Mouse (Mus musculus): ENCODE measurements around the gene Il18rap.

Il18rap gene

GRCm38 (mm10) chr1:40514851-40515585 lies at the start of gene Il18rap:
Gene Il18rap (plus strand): TSS chr1:40515362.
- no peak for DNase-seq (ENCODE audit: low read depth, low spot score)

DNA sequence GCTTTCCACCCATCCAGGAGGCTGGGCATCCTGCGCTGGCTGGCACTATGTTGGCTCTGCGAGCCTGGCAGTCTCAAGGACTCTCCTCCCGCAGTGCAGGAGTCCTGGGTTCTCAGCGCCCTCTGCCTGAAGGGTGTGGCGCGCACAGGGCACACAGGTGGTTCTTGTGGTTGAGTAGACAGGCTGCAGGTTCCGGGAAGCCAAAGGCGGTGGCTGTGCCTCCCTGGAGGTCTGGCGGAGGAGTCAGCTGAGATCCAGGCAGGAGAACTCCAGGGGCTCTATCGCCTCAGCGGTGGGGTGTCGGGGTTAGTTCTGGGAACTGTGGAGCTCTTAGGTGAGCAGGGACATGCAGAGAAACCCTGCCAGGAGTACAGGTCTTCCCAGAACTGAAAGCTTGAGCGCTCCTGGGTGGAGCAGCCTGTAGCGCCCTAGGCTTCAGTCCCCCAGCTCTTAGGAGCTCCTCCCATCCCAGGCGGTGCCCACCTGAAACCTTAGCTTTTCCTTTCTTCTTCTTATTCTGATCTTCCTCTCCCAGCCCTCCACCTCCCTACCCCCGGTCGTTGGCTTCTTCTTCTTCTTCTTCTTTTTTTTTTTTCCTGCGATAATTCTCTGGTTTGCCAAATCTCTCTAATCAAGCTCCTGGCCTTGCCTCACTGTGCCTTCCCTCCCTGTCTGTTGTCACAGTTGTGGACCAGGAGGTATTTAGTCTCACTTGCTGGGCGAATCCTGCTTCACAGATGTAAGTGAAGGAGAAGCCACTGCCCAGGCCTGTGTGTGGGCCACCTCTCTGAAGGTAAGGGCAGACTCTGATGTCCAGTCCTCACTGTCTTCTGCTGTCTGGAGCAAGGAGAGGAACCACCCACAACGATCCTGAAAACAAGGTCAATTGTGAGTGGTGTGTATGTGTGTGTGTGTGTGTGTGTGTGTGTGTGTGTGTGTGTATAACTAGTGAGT lies 49.4 kb upstream of the Il18rap start, which contains the start of gene Il18r1:
Il18r1 (plus strand) TSS at position 76 of the 954 bp plus-strand sequence.
- no peak for DNase-seq (ENCODE audit: low read depth, low spot score)

- no peak for DNase-seq (ENCODE audit: low read depth, low spot score)
Measured at GRCm38 (mm10) chr1:40467306-40467705, 47.9 kb upstream of the Il18rap start.

- no peak for DNase-seq (ENCODE audit: low read depth, low spot score)
Measured at GRCm38 (mm10) chr1:40468805-40469204, 46.4 kb upstream of the Il18rap start.

DNA sequence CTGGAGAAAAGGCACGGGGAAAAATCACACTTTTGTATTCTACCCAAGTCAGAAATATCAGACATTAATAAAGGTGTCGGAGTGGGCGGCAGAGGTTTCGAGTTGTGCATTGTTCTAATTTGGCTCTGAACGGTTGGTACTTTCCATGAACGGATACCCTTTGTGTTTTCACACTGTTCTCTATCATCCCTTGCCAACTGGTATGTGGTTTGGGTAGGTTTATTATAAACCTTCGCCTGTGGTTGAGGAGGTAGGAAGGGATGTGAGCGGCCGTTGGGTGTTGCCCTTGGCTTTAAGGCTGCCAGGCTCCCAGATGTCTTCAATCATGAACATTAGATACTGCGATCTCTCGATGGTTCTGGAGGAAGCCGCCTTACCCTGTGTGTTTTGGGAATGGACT lies 45.3 kb upstream of the Il18rap start:
- no peak for DNase-seq (ENCODE audit: low read depth, low spot score)

DNA sequence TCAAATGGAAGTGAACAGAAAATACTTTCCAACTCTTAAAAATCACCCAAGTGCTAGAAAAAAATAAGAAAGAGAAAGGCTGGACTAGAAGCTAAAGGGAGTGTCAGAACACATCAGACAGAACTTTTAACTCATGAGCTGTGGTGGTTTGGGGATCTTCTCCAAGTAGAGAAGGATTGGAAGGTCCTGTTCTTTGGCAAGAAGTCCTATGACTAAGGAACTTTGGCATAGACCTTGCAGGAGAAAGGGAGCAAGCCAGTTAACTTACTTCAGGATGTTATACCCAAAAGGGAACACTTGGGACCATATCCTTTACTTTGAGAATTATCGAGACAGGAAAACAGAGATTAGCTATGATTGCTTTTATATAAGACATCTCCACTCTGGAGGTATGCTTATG lies 42.8 kb upstream of the Il18rap start:
- DNase-seq (ENCODE audit: low read depth, low spot score): no peak

DNA sequence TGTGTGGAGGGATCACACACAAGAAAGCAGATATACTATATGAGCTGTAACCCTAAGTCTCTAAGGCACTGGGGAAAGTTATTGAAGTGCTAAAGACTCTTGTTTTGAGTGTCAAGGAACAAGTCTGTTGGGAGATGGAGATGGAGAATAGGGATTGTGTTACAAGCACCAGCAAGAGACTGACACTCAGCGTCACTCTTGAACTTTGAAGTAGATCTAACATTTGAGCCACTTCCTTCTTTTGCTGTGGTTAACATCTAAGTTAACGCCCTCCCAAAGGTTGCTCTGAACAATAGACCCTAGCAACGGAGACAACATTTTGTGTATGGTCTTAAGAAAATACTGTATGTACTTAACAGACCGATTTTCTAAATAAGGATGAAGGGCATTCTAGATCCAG lies 41.5 kb upstream of the Il18rap start:
- DNase-seq (ENCODE audit: low read depth, low spot score): no peak

DNA sequence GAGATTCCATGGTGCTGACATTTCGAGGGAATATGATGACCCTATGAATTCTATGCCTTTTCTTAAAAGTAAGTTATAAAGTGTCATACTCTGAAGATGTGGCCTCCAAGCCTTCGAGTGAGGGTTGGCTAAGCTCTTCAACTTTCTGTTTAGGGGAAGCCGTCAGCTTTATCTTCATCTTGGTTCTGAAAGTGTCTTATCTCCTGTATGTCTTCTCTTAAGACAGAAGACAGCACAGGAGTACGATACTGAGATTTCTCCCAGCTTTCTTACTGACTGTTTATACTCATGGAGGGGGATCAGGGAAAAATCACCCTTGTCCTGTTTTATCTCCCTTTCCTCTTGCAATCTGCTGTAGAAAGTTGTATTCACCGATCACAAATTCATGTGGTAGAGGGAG lies 40.8 kb upstream of the Il18rap start:
- no peak for DNase-seq (ENCODE audit: low read depth, low spot score)

GRCm38 (mm10) chr1:40475697-40476096 lies 39.5 kb upstream of the Il18rap start:
- no peak for DNase-seq (ENCODE audit: low read depth, low spot score)

DNA sequence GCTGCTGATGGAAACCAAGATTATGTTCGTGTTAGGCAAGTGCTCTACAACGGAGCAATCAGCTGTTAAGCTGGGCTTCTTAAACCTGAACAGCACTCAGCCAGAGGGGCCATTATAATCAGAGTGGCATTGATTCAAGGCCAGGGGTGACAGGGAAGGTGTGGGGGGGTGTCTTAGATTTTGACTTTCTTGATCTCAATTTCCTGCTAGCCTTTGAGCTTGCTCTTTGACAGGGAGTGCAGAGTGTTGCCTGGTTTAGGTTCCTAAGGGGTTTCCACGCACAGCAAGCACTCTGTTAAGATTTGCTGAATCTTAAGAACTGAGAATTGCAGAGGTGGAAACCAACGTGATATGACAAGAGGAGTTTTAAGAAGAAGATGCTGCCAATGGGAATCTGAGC lies 38.4 kb upstream of the Il18rap start:
- DNase-seq (ENCODE audit: low read depth, low spot score): no peak

- DNase-seq (ENCODE audit: low read depth, low spot score): no peak
Measured at GRCm38 (mm10) chr1:40479505-40479923, 35.6 kb upstream of the Il18rap start.

GRCm38 (mm10) chr1:40494594-40494993 lies 20.6 kb upstream of the Il18rap start:
- no peak for DNase-seq (ENCODE audit: low read depth, low spot score)

- no peak for DNase-seq (ENCODE audit: low read depth, low spot score)
Measured at GRCm38 (mm10) chr1:40499708-40500107, 15.5 kb upstream of the Il18rap start.

DNA sequence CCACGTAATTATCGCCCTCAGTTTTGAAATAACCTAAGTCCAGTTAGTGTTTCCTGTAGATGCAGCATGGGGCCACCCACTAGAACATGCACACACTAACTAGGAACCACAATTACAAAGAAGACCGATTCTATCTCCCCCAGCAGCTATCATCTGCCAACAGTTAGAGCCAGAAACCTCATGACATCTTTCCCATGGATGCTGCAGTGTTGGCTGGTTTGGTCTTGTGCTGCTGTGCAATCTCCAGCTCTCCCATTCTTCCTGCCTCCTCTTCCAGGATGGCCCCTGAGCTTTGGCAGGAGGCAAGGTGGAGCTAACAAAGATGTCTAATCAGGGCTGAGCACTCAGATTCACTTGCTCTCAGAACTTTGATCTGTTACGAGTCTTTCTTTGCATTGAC lies 14.0 kb upstream of the Il18rap start:
- no peak for DNase-seq (ENCODE audit: low read depth, low spot score)

DNA sequence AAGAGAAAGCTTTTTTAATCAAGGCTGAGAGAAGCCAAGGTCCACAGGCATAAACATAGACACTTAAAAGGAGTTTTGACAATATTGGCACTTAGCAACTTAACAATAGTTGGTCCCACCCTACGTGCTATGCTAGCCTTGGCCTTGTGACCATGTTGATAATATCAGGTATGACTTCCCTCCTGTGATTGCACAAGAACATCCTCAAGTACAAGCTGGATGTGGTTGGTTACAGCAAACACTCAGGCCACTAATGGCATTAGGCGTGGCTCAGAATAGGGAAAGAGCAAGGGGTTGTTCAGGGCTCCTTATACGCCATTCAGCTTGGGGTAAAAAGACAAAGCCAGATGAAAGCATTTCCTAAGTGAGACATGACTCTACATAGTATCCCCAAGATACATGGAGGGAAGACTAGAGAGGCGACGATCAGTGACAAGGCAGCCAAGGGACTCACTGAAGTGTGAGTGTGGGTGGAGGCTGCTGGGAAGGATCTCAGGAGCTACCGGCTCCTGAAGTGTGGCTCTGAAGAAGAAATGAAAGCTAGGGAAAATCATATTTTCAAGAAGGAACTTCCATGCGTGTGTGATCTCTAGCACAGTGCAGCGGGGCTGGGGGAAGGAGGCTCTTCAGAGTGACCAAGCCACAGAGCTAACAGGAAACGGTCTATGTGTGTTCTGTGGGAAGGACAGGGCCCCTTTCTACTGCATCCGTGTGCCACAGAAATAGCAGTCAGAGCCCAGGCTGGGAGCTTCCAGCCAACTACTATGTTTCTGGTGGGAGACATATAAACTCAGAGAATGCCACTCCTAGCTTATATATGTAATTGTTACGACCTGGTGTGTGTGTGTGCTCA lies 13.4 kb upstream of the Il18rap start:
- DNase-seq (ENCODE audit: low read depth, low spot score): no peak

- no peak for DNase-seq (ENCODE audit: low read depth, low spot score)
Measured at GRCm38 (mm10) chr1:40504548-40504947, 10.6 kb upstream of the Il18rap start.

GRCm38 (mm10) chr1:40516364-40516763 lies 1.2 kb downstream of the Il18rap start:
- no peak for DNase-seq (ENCODE audit: low read depth, low spot score)

DNA sequence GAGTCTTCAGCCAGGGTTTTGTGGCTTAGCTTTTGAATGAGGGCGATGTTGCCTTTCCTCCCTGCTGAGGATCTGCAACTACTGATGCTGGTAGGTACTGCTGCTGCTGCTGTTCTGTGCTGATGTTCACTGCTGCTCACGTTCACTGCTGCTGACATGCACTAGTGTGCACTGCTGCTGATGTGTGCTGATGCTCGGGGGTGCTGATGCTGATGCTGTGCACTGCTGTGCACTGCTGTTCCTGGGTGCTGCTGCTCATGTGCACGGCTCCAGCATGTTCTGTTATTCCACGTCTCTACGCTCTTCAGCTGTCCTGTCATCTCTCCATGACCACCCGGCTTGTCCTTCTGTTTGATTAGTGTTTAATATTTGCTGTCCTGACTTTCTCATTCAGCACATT lies 7.8 kb downstream of the Il18rap start:
- no peak for DNase-seq (ENCODE audit: low read depth, low spot score)

DNA sequence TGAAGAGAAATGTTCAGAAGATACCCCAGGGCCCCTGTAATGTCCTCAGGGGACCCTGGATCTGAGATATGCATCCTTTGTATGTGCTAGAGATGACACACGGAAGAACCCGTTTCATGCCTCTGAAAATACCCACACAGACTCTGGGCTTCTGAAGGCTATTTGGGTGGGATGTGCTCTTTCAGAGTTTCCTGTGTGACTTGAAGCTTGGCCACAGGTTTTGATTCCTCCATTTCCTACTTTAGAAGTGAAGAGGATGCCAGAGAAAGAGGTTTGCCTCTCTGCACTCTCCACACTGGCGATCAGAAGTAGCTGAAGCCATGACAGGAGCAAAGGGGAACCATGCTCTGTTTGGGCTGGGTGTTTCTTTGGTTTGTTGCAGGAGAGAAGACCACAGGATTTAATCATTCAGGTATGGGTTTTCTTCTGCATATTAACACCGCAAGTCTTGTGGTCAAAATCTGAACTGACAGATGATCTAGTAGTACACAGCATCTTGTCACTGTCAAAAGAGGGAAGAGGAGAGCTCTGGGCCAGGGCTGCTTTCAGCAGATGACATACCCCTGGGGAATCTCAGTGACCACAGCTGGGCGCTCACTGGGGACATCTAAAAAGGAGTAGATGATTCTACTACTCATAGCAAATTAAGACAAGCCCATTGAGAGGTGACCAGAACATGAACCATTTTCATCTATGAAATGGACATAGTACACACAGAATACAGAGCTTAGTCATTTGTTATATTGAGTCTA lies 9.0 kb downstream of the Il18rap start:
- no peak for DNase-seq (ENCODE audit: low read depth, low spot score)

GRCm38 (mm10) chr1:40529287-40529686 lies 14.1 kb downstream of the Il18rap start:
- DNase-seq (ENCODE audit: low read depth, low spot score): no peak

- DNase-seq (ENCODE audit: low read depth, low spot score): no peak
Measured at GRCm38 (mm10) chr1:40537577-40537976, 22.4 kb downstream of the Il18rap start.

Measured in c-Kit-negative CD71-positive TER-119-positive erythroid progenitor cells, embryonic 14.5 days (primary cell).